Mouse (Mus musculus) liver, embryonic 14.5 days (tissue): ENCODE measurements around the gene Pomc. TPM values are rescaled to one million over a fixed set of nuclear protein-coding genes. Genes with fewer than 3 reads are reported as not detected.
"Not testable (repeated sequence)": the region's sequence is repeated elsewhere in the genome, so short reads cannot be mapped to it uniquely, and the experiment has no call there.

Experiments
- ATAC-seq: fragments of 200-750 bp; cut with Nextera tagmentation; 2 replicates; pipeline ENCODE4 v1.8.0; 2017; ENCODE audit warnings: moderate number of reproducible peaks, mild to moderate bottlenecking, moderate library complexity; ENCODE audit not compliant: insufficient read depth
- DNase-seq, 3 experiments: peaks; one replicate each; pipeline ENCODE4 v3.0.0-alpha.2; 2012 to 2013; ENCODE audit warnings: low read depth in 3 of 3, low spot score in 3 of 3
- H3K27ac ChIP-seq: fragments of 300-500 bp; sonication (generic); 2 replicates; pipeline ENCODE4 v1.5.1; 2014; ENCODE audit warnings: moderate library complexity, mild to moderate bottlenecking, control low read depth, inconsistent platforms
- H3K27me3 ChIP-seq: fragments of 300-500 bp; sonication (generic); 2 replicates; pipeline ENCODE4 v1.6.1; 2014; ENCODE audit warnings: mild to moderate bottlenecking, low read length, moderate library complexity; ENCODE audit not compliant: control insufficient read depth, insufficient read depth
- H3K36me3 ChIP-seq: fragments of 300-500 bp; sonication (generic); replicated peaks from 2 replicates; pipeline ENCODE4 v1.6.1; 2014; ENCODE audit warnings: low read depth; ENCODE audit not compliant: control insufficient read depth, insufficient read depth
- H3K4me1 ChIP-seq, 2 experiments: fragments of 200-500 bp in 1 of 2; fragments of 300-500 bp in 1 of 2; sonication (generic) in 1 of 2; replicated peaks; 2 replicates each; pipeline ENCODE4 v1.6.1; 2012 to 2014; ENCODE audit warnings: antibody characterized with exemption in 1 of 2, inconsistent platforms in 1 of 2, low read length in 1 of 2; ENCODE audit not compliant: control insufficient read depth in 2 of 2, insufficient read depth in 2 of 2
- H3K4me2 ChIP-seq: fragments of 300-500 bp; sonication (generic); 2 replicates; pipeline ENCODE4 v1.6.1; 2014; ENCODE audit warnings: low read depth, mild to moderate bottlenecking, control low read depth, moderate library complexity
- H3K4me3 ChIP-seq, 2 experiments: fragments of 200-500 bp in 1 of 2; fragments of 300-500 bp in 1 of 2; sonication (generic) in 1 of 2; 2 replicates each; pipeline ENCODE4 v1.5.1; 2012 to 2014; ENCODE audit warnings: low read depth in 2 of 2, low read length in 2 of 2, mild to moderate bottlenecking in 2 of 2, control low read depth in 1 of 2, inconsistent platforms in 1 of 2, moderate library complexity in 1 of 2; ENCODE audit not compliant: insufficient read depth in 1 of 2
- H3K9ac ChIP-seq: fragments of 300-500 bp; sonication (generic); replicated peaks from 2 replicates; pipeline ENCODE4 v1.6.1; 2014; ENCODE audit warnings: mild to moderate bottlenecking, control low read depth, moderate library complexity
- H3K9me3 ChIP-seq: fragments of 300-500 bp; sonication (generic); 2 replicates; pipeline ENCODE4 v1.6.1; 2016; ENCODE audit warnings: low read length, mixed read lengths; ENCODE audit not compliant: control insufficient read depth
- CTCF ChIP-seq: IDR thresholded peaks from 2 replicates; pipeline ENCODE4 v1.5.1; 2016; ENCODE audit warnings: antibody characterized with exemption, low read depth, control low read depth
- EP300 ChIP-seq: IDR thresholded peaks from 2 replicates; pipeline ENCODE4 v1.6.1; 2016; ENCODE audit warnings: antibody characterized with exemption, low read depth
- WGBS: fragments of 180-500 bp; shearing (Covaris S2); extraction: QIAGEN DNeasy Blood & Tissue Kit; methylation state at CpG from one replicate; pipeline ENCODE4 v1.1.7; 2014; ENCODE audit not compliant: insufficient replicate concordance; 5-methylcytosine and 5-hydroxymethylcytosine counted together
- polyA plus RNA-seq, 2 experiments: library from polyadenylated mRNA; depleted of rRNA in 1 of 2; stranded (reverse) in 1 of 2; unstranded in 1 of 2; fragments of >200 nt; fragmentation: Nextera tagmentation in 1 of 2; extraction: Ambion mirVana in 1 of 2; gene quantifications; 2 replicates each; pipeline versions ENCODE4 v1.2.1 to v1.2.3; 2012 to 2014

Pomc gene
- polyA plus RNA-seq, 2 experiments, result 0.28 to 0.50 TPM

- Histone ChIP-seq H3K27ac (no peak overlapping the region), H3K36me3 (no peaks in the 10 kb centered on the region), H3K4me3 (no peak overlapping the region), H3K4me2 (no peak overlapping the region), H3K9ac (no peak overlapping the region), H3K9me3 (no peaks in the 10 kb centered on the region), H3K27me3 (no peaks in the 10 kb centered on the region), H3K4me1 (peaks cover 0 to 2% of the 10 kb centered on the region in 2 experiments; a peak in 1 of 4 replicates)
- ATAC-seq, result peak; percentile 67
- 55% methylated on average over 3 of the region's 3 CpGs for WGBS
- no peak for DNase-seq
- TF ChIP-seq EP300, result no peak
- TF ChIP-seq CTCF, result no peak
These were observed 35.3 kb upstream of the Pomc start for GRCm38 (mm10) chr12:3919423-3919822.

- peak; percentile 71 for TF ChIP-seq CTCF
- no peak for TF ChIP-seq EP300
- no peak overlapping the region for H3K9ac ChIP-seq
- peak in 2 of 3 experiments; percentile 13 to 17 for DNase-seq
- H3K36me3 ChIP-seq, result no peaks in the 10 kb centered on the region
- no peaks in the 10 kb centered on the region for H3K9me3 ChIP-seq
- no peaks in the 10 kb centered on the region for H3K27me3 ChIP-seq
- H3K4me3 ChIP-seq, result no peak overlapping the region
- H3K27ac ChIP-seq, result no peak overlapping the region
- 0% methylated on average over 1 of the region's 1 CpGs for WGBS
- ATAC-seq, result no peak
- H3K4me1 ChIP-seq, result no peaks in the 10 kb centered on the region
- no peak overlapping the region for H3K4me2 ChIP-seq
These were observed 28.6 kb upstream of the Pomc start for GRCm38 (mm10) chr12:3926127-3926526.

GRCm38 (mm10) chr12:3928841-3929240 is 25.9 kb upstream of the Pomc start:
- no peak for TF ChIP-seq CTCF
- TF ChIP-seq EP300, result no peak
- Histone ChIP-seq H3K27me3 (no peaks in the 10 kb centered on the region), H3K36me3 (no peaks in the 10 kb centered on the region), H3K4me2 (no peak overlapping the region), H3K9me3 (no peaks in the 10 kb centered on the region), H3K4me3 (no peak overlapping the region), H3K9ac (no peak overlapping the region), H3K27ac (no peak overlapping the region), H3K4me1 (no peaks in the 10 kb centered on the region)
- ATAC-seq (no peak), DNase-seq (no peak)
- 66% methylated on average over 3 of the region's 3 CpGs for WGBS

- H3K4me3 ChIP-seq, DNase-seq, H3K9me3 ChIP-seq, H3K4me2 ChIP-seq, H3K27ac ChIP-seq, H3K27me3 ChIP-seq, H3K9ac ChIP-seq, H3K4me1 ChIP-seq, H3K36me3 ChIP-seq, ATAC-seq: not testable (repeated sequence)
- WGBS, result 75% methylated on average over 32 of the region's 47 CpGs
These were observed 24.5 kb upstream of the Pomc start for GRCm38 (mm10) chr12:3930090-3930865.

GRCm38 (mm10) chr12:3942026-3942425 is 12.7 kb upstream of the Pomc start:
- no peak overlapping the region for H3K4me2 ChIP-seq
- H3K4me1 ChIP-seq, result no peaks in the 10 kb centered on the region
- no peak overlapping the region for H3K27ac ChIP-seq
- no peaks in the 10 kb centered on the region for H3K9me3 ChIP-seq
- no peaks in the 10 kb centered on the region for H3K27me3 ChIP-seq
- ATAC-seq (no peak), DNase-seq (no peak)
- no peak overlapping the region for H3K9ac ChIP-seq
- H3K36me3 ChIP-seq, result no peaks in the 10 kb centered on the region
- 47% methylated on average over 11 of the region's 11 CpGs for WGBS
- no peak overlapping the region for H3K4me3 ChIP-seq
- TF ChIP-seq EP300 (no peak), CTCF (no peak)
